Mouse (Mus musculus) testis, adult 2 months (tissue): ENCODE results near the gene Pdk3. TPM values are rescaled to one million over a fixed set of nuclear protein-coding genes. Genes with fewer than 3 reads are reported as not detected.

Source experiments
- H3K27ac ChIP-seq: fragments of 200-500 bp; 2 replicates; pipeline ENCODE4 v1.5.1; 2012; ENCODE audit warnings: low read depth, low read length; ENCODE audit not compliant: control insufficient read depth, insufficient read depth
- H3K27me3 ChIP-seq: fragments of 200-500 bp; 2 replicates; pipeline ENCODE4 v1.6.1; 2012; ENCODE audit warnings: mild to moderate bottlenecking, low read length, moderate library complexity; ENCODE audit not compliant: control insufficient read depth, insufficient read depth
- H3K36me3 ChIP-seq: fragments of 200-500 bp; 2 replicates; pipeline ENCODE4 v1.6.1; 2012; ENCODE audit warnings: mild to moderate bottlenecking, low read length; ENCODE audit not compliant: control insufficient read depth, insufficient read depth
- H3K4me1 ChIP-seq: fragments of 200-500 bp; 2 replicates; pipeline ENCODE4 v1.6.1; 2012; ENCODE audit warnings: low read length; ENCODE audit not compliant: control insufficient read depth, insufficient read depth
- H3K4me3 ChIP-seq: fragments of 200-500 bp; 2 replicates; pipeline ENCODE4 v1.5.1; 2012; ENCODE audit warnings: low read depth, mild to moderate bottlenecking, low read length, moderate library complexity, mixed read lengths; ENCODE audit not compliant: control insufficient read depth
- CTCF ChIP-seq: fragments of 200-500 bp; IDR thresholded peaks from 2 replicates; pipeline ENCODE4 v1.5.1; 2012; ENCODE audit warnings: low read depth, mild to moderate bottlenecking, inconsistent platforms, low read length, moderate library complexity; ENCODE audit not compliant: control insufficient read depth, insufficient read depth, insufficient replicate concordance
- POLR2A ChIP-seq: fragments of 200-500 bp; IDR thresholded peaks from 2 replicates; pipeline ENCODE4 v1.6.1; 2012; ENCODE audit warnings: low read depth, mild to moderate bottlenecking, inconsistent platforms, low read length, moderate library complexity; ENCODE audit not compliant: control insufficient read depth
- polyA plus RNA-seq: library from polyadenylated mRNA; depleted of rRNA; stranded (reverse); fragments of >200 nt; gene quantifications from 2 replicates; pipeline ENCODE4 v1.2.3, GENCODE M21; 2012

The Pdk3 gene
- polyA plus RNA-seq, 1 experiment, result 43.0 TPM

DNA sequence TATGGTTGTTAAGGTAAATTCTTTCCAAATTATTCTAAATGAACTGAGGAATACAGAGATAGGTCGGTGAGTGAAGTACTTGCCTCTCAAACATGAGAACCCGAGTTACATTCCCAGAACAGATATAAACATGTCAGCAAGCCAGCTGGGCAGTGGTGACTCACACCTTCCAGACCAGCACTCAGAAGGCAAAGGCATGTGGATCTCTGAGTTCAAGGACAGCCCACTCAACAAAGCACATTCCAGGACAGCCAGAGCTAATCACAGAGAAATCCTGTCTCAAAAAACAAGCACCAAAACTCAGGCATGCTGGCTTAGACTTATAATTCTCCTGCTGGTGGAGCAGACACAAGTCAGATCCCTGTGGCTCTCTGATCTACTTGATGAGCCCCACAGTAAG, 6.2 kb downstream of the Pdk3 start:
- Histone ChIP-seq H3K27me3 (no peaks in the 10 kb centered on the region), H3K4me1 (no peaks in the 10 kb centered on the region), H3K36me3 (no peaks in the 10 kb centered on the region), H3K27ac (no peak overlapping the region), H3K4me3 (no peak overlapping the region)
- no peak for TF ChIP-seq CTCF
- no peak for TF ChIP-seq POLR2A

DNA sequence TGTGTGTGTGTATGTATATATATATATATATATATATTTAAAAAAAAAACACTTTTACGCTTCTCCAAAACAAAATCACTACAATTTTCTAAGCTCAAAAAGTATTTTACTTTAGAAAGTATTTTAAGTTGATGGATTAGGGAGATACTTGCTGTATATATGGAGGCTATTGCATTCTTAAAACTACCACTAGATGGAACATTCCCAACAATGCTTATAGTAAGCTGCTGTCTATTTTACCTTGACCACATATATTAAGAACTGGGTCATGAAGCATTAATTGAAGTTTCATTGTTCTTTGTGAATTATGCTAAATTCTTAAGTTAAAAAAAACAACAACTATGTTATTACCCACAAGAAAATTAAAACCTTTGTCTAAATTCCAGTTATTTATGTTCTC, 24.0 kb downstream of the Pdk3 start:
- no peaks in the 10 kb centered on the region for H3K27me3 ChIP-seq
- TF ChIP-seq CTCF, result no peak
- no peak for TF ChIP-seq POLR2A
- no peak overlapping the region for H3K4me3 ChIP-seq

DNA sequence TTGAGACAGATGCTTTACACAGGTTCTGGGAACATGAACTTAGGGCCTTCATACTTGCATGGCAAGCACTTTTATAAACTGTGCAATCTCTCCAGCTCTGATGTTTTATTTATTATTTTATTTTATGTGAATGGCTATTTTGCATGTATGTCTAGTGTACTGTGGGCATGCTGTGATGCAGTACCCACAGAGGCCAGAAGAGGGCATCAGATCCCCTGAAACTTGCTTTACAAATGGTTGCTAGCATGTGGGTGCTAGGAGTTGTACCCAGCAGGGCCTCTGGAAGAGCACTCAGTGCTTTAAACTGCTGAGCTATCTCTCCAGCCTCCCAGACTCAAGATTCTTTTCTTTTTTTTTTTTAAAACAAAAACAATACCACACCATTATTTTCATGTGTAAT, 38.8 kb downstream of the Pdk3 start:
- H3K4me3 ChIP-seq, result no peak overlapping the region
- no peak overlapping the region for H3K27ac ChIP-seq
- H3K4me1 ChIP-seq, result no peaks in the 10 kb centered on the region
- TF ChIP-seq CTCF (no peak), POLR2A (no peak)
- H3K27me3 ChIP-seq, result no peaks in the 10 kb centered on the region
- no peaks in the 10 kb centered on the region for H3K36me3 ChIP-seq

More for the DNA sequence above, 24.0 kb downstream of the Pdk3 start:
- no peak overlapping the region for H3K27ac ChIP-seq
- no peaks in the 10 kb centered on the region for H3K36me3 ChIP-seq
- H3K4me1 ChIP-seq, result no peaks in the 10 kb centered on the region

DNA sequence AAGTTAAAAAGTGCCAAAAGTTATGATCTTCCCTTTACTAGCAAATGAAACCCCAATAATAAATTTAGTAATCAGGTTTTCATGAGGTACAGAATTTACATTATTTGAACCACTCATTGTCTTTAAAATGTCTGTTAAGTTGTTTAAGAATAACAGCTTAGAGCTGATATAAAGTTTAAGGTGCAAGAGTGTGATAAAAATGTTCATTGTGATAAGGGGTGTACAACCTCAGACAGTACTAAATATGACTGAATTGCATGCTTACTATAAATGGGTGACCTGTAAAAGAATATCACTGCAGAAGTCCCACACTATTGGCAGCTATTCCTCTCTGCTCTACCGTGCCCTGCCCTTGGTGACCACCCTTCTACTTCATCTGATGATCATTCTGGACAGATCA, 42.4 kb downstream of the Pdk3 start:
- TF ChIP-seq POLR2A (no peak), CTCF (no peak)
- H3K36me3 ChIP-seq, result no peaks in the 10 kb centered on the region
- no peak overlapping the region for H3K4me3 ChIP-seq
- no peaks in the 10 kb centered on the region for H3K27me3 ChIP-seq
- no peak overlapping the region for H3K27ac ChIP-seq
- no peaks in the 10 kb centered on the region for H3K4me1 ChIP-seq

DNA sequence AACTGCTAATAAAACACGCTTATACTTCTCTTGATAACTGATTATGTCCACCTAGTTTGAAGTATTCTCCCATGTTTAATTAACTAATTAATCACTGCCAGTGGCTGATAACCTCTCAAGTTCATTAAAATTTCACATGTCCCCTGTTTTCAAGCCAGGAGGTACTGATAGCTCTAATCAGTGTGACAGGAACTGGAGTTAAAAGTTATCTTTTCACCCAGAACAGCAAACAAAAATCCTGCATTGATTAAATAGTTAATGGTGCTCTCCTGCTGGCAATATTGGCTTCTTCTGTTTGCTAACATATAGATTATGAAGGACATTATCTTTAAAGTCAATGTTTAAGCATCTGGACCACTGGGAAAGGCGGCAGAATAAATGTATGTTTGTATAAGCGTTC, 71.2 kb downstream of the Pdk3 start:
- Histone ChIP-seq H3K27me3 (no peaks in the 10 kb centered on the region), H3K36me3 (no peaks in the 10 kb centered on the region), H3K27ac (no peak overlapping the region), H3K4me3 (no peak overlapping the region), H3K4me1 (no peaks in the 10 kb centered on the region)
- TF ChIP-seq CTCF (no peak), POLR2A (no peak)

DNA sequence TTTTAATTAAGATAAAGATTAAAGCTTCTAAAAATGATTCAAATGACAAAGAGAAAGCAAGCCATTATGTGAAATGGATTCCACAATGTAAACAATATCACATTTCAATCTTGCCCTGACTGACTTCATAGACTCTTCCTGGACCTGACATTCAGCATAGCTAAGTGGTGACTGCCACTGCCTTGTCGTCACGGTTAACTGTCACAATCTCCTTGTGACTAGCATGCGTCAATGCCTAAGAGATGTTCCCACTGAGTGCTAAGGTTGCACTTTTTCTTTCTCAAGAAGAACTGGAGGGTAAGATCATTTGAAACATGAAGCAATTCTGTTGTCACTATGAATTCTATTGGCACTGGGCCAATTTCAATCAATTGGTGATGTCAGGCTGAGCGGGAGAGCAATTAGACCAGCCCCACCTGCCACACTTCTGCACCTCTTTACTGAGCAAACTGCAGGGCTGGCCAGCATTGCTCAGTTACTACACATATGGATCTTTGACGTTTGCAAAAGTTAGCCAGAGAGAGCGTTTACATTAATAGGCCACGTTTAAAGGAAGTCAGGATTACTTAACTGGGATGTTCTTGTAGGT, 75.0 kb downstream of the Pdk3 start:
- TF ChIP-seq POLR2A (no peak), CTCF (no peak)
- Histone ChIP-seq H3K36me3 (no peaks in the 10 kb centered on the region), H3K27me3 (no peaks in the 10 kb centered on the region), H3K4me1 (no peaks in the 10 kb centered on the region), H3K27ac (no peak overlapping the region), H3K4me3 (no peak overlapping the region)

DNA sequence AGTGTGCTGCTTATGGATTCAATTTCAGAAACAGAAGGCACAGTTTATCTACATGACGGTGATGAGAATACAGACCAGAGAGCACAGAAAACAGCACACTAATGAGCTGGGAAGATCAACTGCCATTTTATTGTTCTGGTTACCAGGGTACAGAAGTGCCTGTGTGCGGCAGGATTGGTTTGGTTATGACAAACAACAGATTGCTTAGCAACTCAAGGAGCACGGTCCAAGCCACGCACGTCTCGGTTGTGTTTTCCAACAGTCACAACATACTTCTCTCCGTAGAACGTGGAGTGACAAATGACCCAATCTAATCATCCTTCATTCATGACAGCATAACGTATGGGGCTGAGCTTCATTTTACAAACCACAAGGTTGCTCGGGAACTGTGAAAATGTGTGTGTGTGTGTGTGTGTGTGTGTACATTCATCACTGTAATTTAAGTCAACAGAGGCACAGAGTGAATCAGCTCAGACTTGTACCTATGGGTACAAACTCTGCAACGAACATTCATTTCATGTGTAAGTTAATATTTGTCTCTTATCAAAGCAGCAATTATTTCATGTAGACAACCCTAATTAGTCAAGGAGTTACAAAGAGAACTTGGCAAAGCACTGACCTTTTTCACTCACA, 76.7 kb downstream of the Pdk3 start:
- H3K4me1 ChIP-seq, result no peaks in the 10 kb centered on the region
- TF ChIP-seq POLR2A (no peak), CTCF (no peak)
- no peak overlapping the region for H3K27ac ChIP-seq
- H3K36me3 ChIP-seq, result no peaks in the 10 kb centered on the region
- H3K4me3 ChIP-seq, result no peak overlapping the region
- H3K27me3 ChIP-seq, result no peaks in the 10 kb centered on the region

DNA sequence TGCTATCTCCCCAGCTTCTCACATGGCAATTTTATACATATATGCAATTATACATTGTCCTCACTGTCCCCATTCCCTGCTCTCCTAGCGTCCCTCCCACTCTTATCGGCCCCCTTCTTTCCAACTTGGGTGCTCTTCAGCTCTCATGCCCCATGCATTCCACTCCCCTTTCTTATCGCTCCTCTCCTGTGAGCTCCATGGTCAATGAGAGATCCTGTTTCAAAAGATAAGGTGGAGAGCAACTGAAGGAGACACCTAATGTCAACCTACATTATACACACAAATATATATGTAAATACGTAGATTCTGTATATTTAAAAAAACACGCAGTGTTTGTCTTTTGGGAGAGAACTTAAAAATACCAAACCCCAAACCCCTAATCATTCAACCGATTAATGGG, 81.4 kb downstream of the Pdk3 start:
- no peaks in the 10 kb centered on the region for H3K36me3 ChIP-seq
- no peak overlapping the region for H3K4me3 ChIP-seq
- TF ChIP-seq POLR2A (no peak), CTCF (no peak)
- H3K27me3 ChIP-seq, result no peaks in the 10 kb centered on the region
- no peak overlapping the region for H3K27ac ChIP-seq
- no peaks in the 10 kb centered on the region for H3K4me1 ChIP-seq
